Mouse (Mus musculus) liver, embryonic 14.5 days (tissue): ENCODE data around the gene Tnni3.

Experiments used
- CTCF ChIP-seq: IDR thresholded peaks from 2 replicates; pipeline ENCODE4 v1.5.1; 2016; ENCODE audit warnings: antibody characterized with exemption, low read depth, control low read depth
- EP300 ChIP-seq: IDR thresholded peaks from 2 replicates; pipeline ENCODE4 v1.6.1; 2016; ENCODE audit warnings: antibody characterized with exemption, low read depth

GRCm38 (mm10) chr7:4508062-4508738, 15.8 kb downstream of the Tnni3 start:
- no peak for TF ChIP-seq EP300
- TF ChIP-seq CTCF, result peak; percentile 72
